Mouse (Mus musculus): ENCODE data around the gene Cdpf1. TPM values are rescaled to one million over a fixed set of nuclear protein-coding genes. Genes with fewer than 3 reads are reported as not detected.
"Not testable (repeated sequence)": the region's sequence is repeated elsewhere in the genome, so short reads cannot be mapped to it uniquely, and the experiment has no call there.

The Cdpf1 gene
- polyA plus RNA-seq, 1 experiment from 2014 or later = 29.4 TPM

- Histone ChIP-seq H3K36me3 (no peaks in the 10 kb centered on the region), H3K4me3 (no peak overlapping the region), H3K9me3 (no peaks in the 10 kb centered on the region), H3K4me2 (no peak overlapping the region), H3K4me1 (no peaks in the 10 kb centered on the region), H3K27me3 (no peaks in the 10 kb centered on the region), H3K27ac (no peak overlapping the region), H3K9ac (no peak overlapping the region)
- WGBS = 89% methylated on average over 4 of the region's 4 CpGs
- no peak for ATAC-seq (ENCODE audit: insufficient number of reproducible peaks, insufficient read depth, low FRiP score, low TSS enrichment, low read depth)
Measured at GRCm38 (mm10) chr15:85783146-85783545, 28.4 kb downstream of the Cdpf1 start.

- not testable (repeated sequence) for H3K27ac ChIP-seq; H3K4me2 ChIP-seq; H3K4me1 ChIP-seq; H3K9ac ChIP-seq; ATAC-seq (ENCODE audit: insufficient number of reproducible peaks, insufficient read depth, low FRiP score, low TSS enrichment, low read depth); H3K36me3 ChIP-seq; H3K9me3 ChIP-seq; H3K4me3 ChIP-seq; H3K27me3 ChIP-seq
- WGBS = 90% methylated on average over 6 of the region's 6 CpGs
Measured at GRCm38 (mm10) chr15:85778891-85779290, 32.6 kb downstream of the Cdpf1 start.

GRCm38 (mm10) chr15:85776771-85777170 is 34.7 kb downstream of the Cdpf1 start:
- Histone ChIP-seq H3K4me2 (no peak overlapping the region), H3K9ac (no peak overlapping the region), H3K27me3 (no peaks in the 10 kb centered on the region), H3K4me1 (no peaks in the 10 kb centered on the region), H3K36me3 (no peaks in the 10 kb centered on the region), H3K27ac (no peak overlapping the region), H3K4me3 (no peak overlapping the region), H3K9me3 (no peaks in the 10 kb centered on the region)
- ATAC-seq (ENCODE audit: insufficient number of reproducible peaks, insufficient read depth, low FRiP score, low TSS enrichment, low read depth) = no peak
- 66% methylated on average over 5 of the region's 5 CpGs for WGBS

GRCm38 (mm10) chr15:85776241-85776640 is 35.3 kb downstream of the Cdpf1 start:
- H3K4me2 ChIP-seq = no peak overlapping the region
- 77% methylated on average over 2 of the region's 2 CpGs for WGBS
- H3K4me3 ChIP-seq = no peak overlapping the region
- H3K27ac ChIP-seq = no peak overlapping the region
- no peaks in the 10 kb centered on the region for H3K4me1 ChIP-seq
- H3K36me3 ChIP-seq = no peaks in the 10 kb centered on the region
- H3K9ac ChIP-seq = no peak overlapping the region
- no peaks in the 10 kb centered on the region for H3K9me3 ChIP-seq
- H3K27me3 ChIP-seq = no peaks in the 10 kb centered on the region
- no peak for ATAC-seq (ENCODE audit: insufficient number of reproducible peaks, insufficient read depth, low FRiP score, low TSS enrichment, low read depth)

- H3K9ac ChIP-seq = no peak overlapping the region
- H3K4me2 ChIP-seq = no peak overlapping the region
- no peaks in the 10 kb centered on the region for H3K27me3 ChIP-seq
- H3K36me3 ChIP-seq = no peaks in the 10 kb centered on the region
- H3K9me3 ChIP-seq = no peaks in the 10 kb centered on the region
- no peaks in the 10 kb centered on the region for H3K4me1 ChIP-seq
- no peak overlapping the region for H3K27ac ChIP-seq
- 86% methylated on average over 7 of the region's 7 CpGs for WGBS
- no peak for ATAC-seq (ENCODE audit: insufficient number of reproducible peaks, insufficient read depth, low FRiP score, low TSS enrichment, low read depth)
- H3K4me3 ChIP-seq = no peak overlapping the region
Measured at GRCm38 (mm10) chr15:85775001-85775400, 36.5 kb downstream of the Cdpf1 start.

- H3K4me1 ChIP-seq = no peaks in the 10 kb centered on the region
- no peaks in the 10 kb centered on the region for H3K36me3 ChIP-seq
- no peak overlapping the region for H3K27ac ChIP-seq
- no peak for ATAC-seq (ENCODE audit: insufficient number of reproducible peaks, insufficient read depth, low FRiP score, low TSS enrichment, low read depth)
- H3K4me3 ChIP-seq = no peak overlapping the region
- no peaks in the 10 kb centered on the region for H3K27me3 ChIP-seq
- no peak overlapping the region for H3K4me2 ChIP-seq
- H3K9me3 ChIP-seq = no peaks in the 10 kb centered on the region
- H3K9ac ChIP-seq = no peak overlapping the region
- WGBS = 87% methylated on average over 9 of the region's 9 CpGs
Measured at GRCm38 (mm10) chr15:85774419-85774818, 37.1 kb downstream of the Cdpf1 start.

- Histone ChIP-seq H3K27ac (no peak overlapping the region), H3K4me3 (no peak overlapping the region), H3K4me2 (no peak overlapping the region), H3K27me3 (no peaks in the 10 kb centered on the region), H3K9ac (no peak overlapping the region), H3K4me1 (no peaks in the 10 kb centered on the region), H3K9me3 (no peaks in the 10 kb centered on the region), H3K36me3 (no peaks in the 10 kb centered on the region)
- WGBS = 79% methylated on average over 11 of the region's 11 CpGs
- no peak for ATAC-seq (ENCODE audit: insufficient number of reproducible peaks, insufficient read depth, low FRiP score, low TSS enrichment, low read depth)
Measured at GRCm38 (mm10) chr15:85772146-85772740, 39.3 kb downstream of the Cdpf1 start.

- ATAC-seq (ENCODE audit: insufficient number of reproducible peaks, insufficient read depth, low FRiP score, low TSS enrichment, low read depth) = no peak
- no peak overlapping the region for H3K9ac ChIP-seq
- no peaks in the 10 kb centered on the region for H3K4me1 ChIP-seq
- no peaks in the 10 kb centered on the region for H3K9me3 ChIP-seq
- 82% methylated on average over 17 of the region's 17 CpGs for WGBS
- H3K27me3 ChIP-seq = no peaks in the 10 kb centered on the region
- no peak overlapping the region for H3K27ac ChIP-seq
- no peaks in the 10 kb centered on the region for H3K36me3 ChIP-seq
- H3K4me3 ChIP-seq = no peak overlapping the region
- H3K4me2 ChIP-seq = no peak overlapping the region
Measured at GRCm38 (mm10) chr15:85771306-85772121, 40.0 kb downstream of the Cdpf1 start.

- no peaks in the 10 kb centered on the region for H3K36me3 ChIP-seq
- no peak overlapping the region for H3K27ac ChIP-seq
- no peak for ATAC-seq (ENCODE audit: insufficient number of reproducible peaks, insufficient read depth, low FRiP score, low TSS enrichment, low read depth)
- H3K9ac ChIP-seq = no peak overlapping the region
- H3K27me3 ChIP-seq = no peaks in the 10 kb centered on the region
- H3K4me1 ChIP-seq = no peaks in the 10 kb centered on the region
- H3K9me3 ChIP-seq = 0 out of 2 replicates have a peak, but pooled peaks cover 3% of the 10 kb centered on the region
- WGBS = 88% methylated on average over 8 of the region's 8 CpGs
- no peak overlapping the region for H3K4me2 ChIP-seq
- H3K4me3 ChIP-seq = no peak overlapping the region
Measured at GRCm38 (mm10) chr15:85768991-85769390, 42.5 kb downstream of the Cdpf1 start.

- no peaks in the 10 kb centered on the region for H3K4me1 ChIP-seq
- no peak overlapping the region for H3K4me3 ChIP-seq
- no peaks in the 10 kb centered on the region for H3K27me3 ChIP-seq
- 92% methylated on average over 5 of the region's 5 CpGs for WGBS
- H3K9me3 ChIP-seq = 0 out of 2 replicates have a peak, but pooled peaks cover 3% of the 10 kb centered on the region
- no peak overlapping the region for H3K9ac ChIP-seq
- no peak overlapping the region for H3K4me2 ChIP-seq
- H3K27ac ChIP-seq = no peak overlapping the region
- ATAC-seq (ENCODE audit: insufficient number of reproducible peaks, insufficient read depth, low FRiP score, low TSS enrichment, low read depth) = no peak
- H3K36me3 ChIP-seq = no peaks in the 10 kb centered on the region
Measured at GRCm38 (mm10) chr15:85766677-85767076, 44.8 kb downstream of the Cdpf1 start.

GRCm38 (mm10) chr15:85765022-85765421 is 46.5 kb downstream of the Cdpf1 start:
- H3K36me3 ChIP-seq = no peaks in the 10 kb centered on the region
- H3K9me3 ChIP-seq = 0 out of 2 replicates have a peak, but pooled peaks cover 3% of the 10 kb centered on the region
- no peak overlapping the region for H3K4me2 ChIP-seq
- no peak overlapping the region for H3K9ac ChIP-seq
- 50% methylated on average over 3 of the region's 3 CpGs for WGBS
- H3K27me3 ChIP-seq = no peaks in the 10 kb centered on the region
- H3K4me3 ChIP-seq = no peak overlapping the region
- no peak for ATAC-seq (ENCODE audit: insufficient number of reproducible peaks, insufficient read depth, low FRiP score, low TSS enrichment, low read depth)
- no peak overlapping the region for H3K27ac ChIP-seq
- H3K4me1 ChIP-seq = no peaks in the 10 kb centered on the region

GRCm38 (mm10) chr15:85762761-85763160 is 48.7 kb downstream of the Cdpf1 start:
- H3K9ac ChIP-seq = no peak overlapping the region
- WGBS = 77% methylated on average over 4 of the region's 4 CpGs
- no peaks in the 10 kb centered on the region for H3K36me3 ChIP-seq
- no peaks in the 10 kb centered on the region for H3K27me3 ChIP-seq
- no peaks in the 10 kb centered on the region for H3K4me1 ChIP-seq
- H3K4me3 ChIP-seq = no peak overlapping the region
- no peak overlapping the region for H3K4me2 ChIP-seq
- H3K27ac ChIP-seq = no peak overlapping the region
- H3K9me3 ChIP-seq = 0 out of 2 replicates have a peak, but pooled peaks cover 3% of the 10 kb centered on the region
- no peak for ATAC-seq (ENCODE audit: insufficient number of reproducible peaks, insufficient read depth, low FRiP score, low TSS enrichment, low read depth)
